Mouse (Mus musculus): ENCODE measurements around the gene Tbck.

Gene Tbck

DNA sequence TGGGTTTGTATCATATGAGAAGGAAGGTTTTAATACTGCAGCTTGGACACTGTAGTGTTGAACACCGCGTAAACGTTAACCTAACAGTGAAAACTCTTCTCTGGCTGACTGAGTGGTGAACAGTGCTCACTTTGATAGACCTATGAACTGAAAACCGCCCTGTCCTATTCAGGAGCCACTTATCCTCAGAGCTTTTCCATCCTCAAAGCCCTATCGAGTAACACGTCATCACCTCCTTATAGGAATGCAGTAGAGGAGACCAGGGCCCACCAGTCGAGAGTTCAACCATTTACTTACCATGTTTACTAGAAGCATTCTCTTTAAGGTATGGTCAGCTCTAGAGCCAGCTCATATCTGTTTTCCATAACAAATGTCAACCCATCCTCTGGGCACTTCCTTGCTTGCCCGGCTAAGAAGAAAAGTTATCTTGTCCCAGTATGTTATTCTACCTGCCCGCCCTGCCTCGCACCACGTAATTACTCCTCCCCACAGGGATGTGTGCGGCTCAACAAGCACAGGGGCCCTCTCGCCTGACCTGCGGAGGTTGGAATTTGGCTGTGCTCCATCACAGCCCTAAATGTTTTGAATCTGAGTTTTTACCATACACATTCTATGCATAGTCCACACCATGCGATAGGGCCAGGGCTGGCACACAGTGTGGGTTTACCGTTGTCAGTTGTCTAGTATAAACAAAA, 147.4 kb downstream of the Tbck start:
- no peaks in the 10 kb centered on the region for H3K36me3 ChIP-seq (ENCODE audit: control insufficient read depth, insufficient read depth, low read length, poor library complexity, severe bottlenecking)
- no peaks in the 10 kb centered on the region for H3K27me3 ChIP-seq (ENCODE audit: control insufficient read depth, insufficient read depth, low read length, poor library complexity, severe bottlenecking)
- DNase-seq (ENCODE audit: low read depth, low spot score) = no peak

DNA sequence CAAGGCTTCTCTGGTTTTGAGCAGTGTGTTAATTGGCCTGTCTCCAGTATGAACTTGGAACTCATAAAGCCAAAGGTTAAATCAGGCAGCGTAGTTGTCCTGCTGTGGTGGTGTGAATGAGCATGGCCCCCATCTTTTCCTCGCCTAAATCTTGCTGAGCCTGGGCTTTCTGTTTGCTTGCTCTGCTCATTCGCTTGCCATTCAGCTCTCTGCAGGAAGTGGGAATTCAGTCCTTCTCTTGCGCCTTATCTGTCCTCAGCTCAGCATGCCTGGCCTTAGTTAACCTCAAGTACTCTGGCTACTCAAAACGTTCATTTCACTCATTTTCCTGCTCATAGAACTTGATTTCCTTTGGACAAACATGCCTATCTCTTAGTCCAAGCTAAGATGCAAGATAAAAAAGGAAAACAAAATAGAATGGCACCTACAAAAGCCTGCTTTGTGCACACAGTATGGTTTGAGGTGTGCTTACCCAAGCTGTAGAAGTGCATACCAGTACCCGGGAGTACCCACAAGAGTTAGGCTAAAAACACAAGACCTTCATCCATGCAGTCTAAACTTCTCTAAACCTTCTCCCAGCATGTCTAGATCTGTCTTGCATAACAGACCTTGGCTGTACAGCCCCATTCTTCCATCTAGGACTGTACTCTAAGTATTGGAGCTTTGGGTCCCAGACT, 151.3 kb downstream of the Tbck start:
- Histone ChIP-seq H3K36me3 (ENCODE audit: control insufficient read depth, insufficient read depth, low read length, poor library complexity, severe bottlenecking) (peaks cover 5% of the 10 kb centered on the region; the same call in 1 of the 2 replicates), H3K27me3 (ENCODE audit: control insufficient read depth, insufficient read depth, low read length, poor library complexity, severe bottlenecking) (no peaks in the 10 kb centered on the region)
- DNase-seq (ENCODE audit: low read depth, low spot score) = no peak

DNA sequence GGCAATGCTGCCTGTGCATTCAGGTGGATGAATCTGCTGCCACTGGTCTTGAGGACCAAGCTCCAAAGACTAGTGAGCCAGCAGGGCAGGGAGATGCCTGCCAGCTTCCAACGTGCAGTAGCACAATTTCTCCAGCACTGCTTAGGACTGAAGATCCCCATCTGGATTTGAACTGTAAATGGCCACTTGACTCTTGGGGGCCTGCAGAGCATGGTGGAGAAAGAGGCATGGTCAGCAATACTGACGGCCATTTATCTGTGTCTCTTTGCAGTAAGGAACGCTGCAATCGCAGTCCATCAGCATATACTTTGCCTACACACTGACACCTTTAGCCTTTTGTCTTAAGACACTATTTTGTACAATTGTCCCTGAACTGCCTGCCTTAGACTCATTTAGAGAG, 153.2 kb downstream of the Tbck start:
- no peak for DNase-seq (ENCODE audit: low read depth, low spot score)
- peaks cover 6% of the 10 kb centered on the region; the same call in 1 of the 2 replicates for H3K36me3 ChIP-seq (ENCODE audit: control insufficient read depth, insufficient read depth, low read length, poor library complexity, severe bottlenecking)
- no peaks in the 10 kb centered on the region for H3K27me3 ChIP-seq (ENCODE audit: control insufficient read depth, insufficient read depth, low read length, poor library complexity, severe bottlenecking)

DNA sequence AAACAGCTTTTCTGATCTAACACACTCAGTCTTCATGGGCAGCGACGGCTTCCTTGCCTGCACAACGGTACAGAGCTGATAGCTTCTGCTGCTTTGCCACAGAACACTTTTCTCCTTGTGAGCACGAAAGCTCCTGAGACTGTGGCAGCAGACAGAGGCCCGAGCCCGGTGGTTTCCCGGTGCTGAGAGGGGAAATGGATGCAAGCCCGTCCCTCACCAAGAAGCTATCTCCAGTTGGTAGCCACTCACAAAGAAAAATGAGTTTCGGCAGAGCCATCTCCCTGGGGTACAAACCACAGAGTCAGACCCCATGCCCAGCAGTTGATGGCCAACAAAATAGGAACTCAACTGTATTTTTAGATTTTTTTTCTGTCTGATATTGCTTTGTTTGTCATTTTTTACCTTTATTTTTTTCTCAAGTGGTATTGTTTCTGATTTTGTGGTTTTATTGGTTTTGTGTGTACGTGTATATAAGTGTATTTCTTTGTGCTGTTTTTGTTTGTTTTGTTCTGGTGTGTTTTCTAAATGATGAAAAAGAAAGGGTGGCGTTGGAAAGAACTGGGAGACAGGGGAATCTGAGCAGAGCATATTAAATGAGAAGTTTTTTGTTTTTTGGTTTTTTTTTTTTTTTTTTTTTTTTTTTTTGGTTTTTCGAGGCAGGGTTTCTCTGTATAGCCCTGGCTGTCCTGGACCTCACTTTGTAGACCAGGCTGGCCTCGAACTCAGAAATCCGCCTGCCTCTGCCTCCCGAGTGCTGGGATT, 154.9 kb downstream of the Tbck start:
- Histone ChIP-seq H3K27me3 (ENCODE audit: control insufficient read depth, insufficient read depth, low read length, poor library complexity, severe bottlenecking) (no peaks in the 10 kb centered on the region), H3K36me3 (ENCODE audit: control insufficient read depth, insufficient read depth, low read length, poor library complexity, severe bottlenecking) (peaks cover 6% of the 10 kb centered on the region; the same call in 1 of the 2 replicates)
- DNase-seq (ENCODE audit: low read depth, low spot score) = no peak

DNA sequence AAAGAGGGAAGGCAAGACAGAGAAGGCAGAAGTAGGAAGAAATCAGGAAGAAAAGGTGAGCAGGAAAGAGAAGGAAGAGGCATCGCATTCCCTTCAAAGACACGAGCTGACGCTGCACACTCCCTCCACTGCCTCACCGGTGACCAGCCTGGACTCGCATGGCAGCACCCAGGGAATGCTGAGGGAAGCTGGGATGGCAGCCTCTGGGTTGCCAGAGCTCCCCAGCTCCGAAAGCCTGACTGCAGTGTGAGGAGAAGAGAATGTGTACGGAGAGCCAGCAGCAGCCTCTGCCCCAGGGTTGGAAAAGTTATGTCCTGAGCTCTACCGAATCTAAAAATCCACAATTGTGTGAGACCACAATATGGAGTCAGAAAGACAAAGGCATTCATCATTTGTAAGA, 155.6 kb downstream of the Tbck start:
- Histone ChIP-seq H3K36me3 (ENCODE audit: control insufficient read depth, insufficient read depth, low read length, poor library complexity, severe bottlenecking) (peaks cover 6% of the 10 kb centered on the region; the same call in 1 of the 2 replicates), H3K27me3 (ENCODE audit: control insufficient read depth, insufficient read depth, low read length, poor library complexity, severe bottlenecking) (no peaks in the 10 kb centered on the region)
- no peak for DNase-seq (ENCODE audit: low read depth, low spot score)

DNA sequence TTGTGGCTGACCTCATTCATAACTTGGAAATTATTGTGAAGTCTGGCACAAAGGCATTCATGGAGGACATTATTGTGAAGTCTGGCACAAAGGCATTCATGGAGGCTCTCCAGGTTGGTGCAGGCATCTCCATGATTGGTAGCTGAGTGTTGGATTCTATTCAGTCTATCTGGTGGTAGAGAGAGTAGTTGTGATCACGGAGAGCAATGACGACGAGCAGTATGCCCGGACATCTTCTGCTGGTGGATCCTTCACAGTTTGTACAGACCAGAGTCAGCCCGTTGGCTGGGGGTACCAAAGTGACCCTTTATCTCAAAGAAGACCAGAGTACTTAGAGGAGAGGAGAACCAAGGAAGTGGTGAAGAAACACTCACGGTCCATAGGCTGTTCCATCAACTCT, 158.7 kb downstream of the Tbck start:
- no peak for DNase-seq (ENCODE audit: low read depth, low spot score)
- Histone ChIP-seq H3K27me3 (ENCODE audit: control insufficient read depth, insufficient read depth, low read length, poor library complexity, severe bottlenecking) (no peaks in the 10 kb centered on the region), H3K36me3 (ENCODE audit: control insufficient read depth, insufficient read depth, low read length, poor library complexity, severe bottlenecking) (peaks cover 6% of the 10 kb centered on the region; the same call in 1 of the 2 replicates)

- Histone ChIP-seq H3K27me3 (ENCODE audit: control insufficient read depth, insufficient read depth, low read length, poor library complexity, severe bottlenecking) (no peaks in the 10 kb centered on the region), H3K36me3 (ENCODE audit: control insufficient read depth, insufficient read depth, low read length, poor library complexity, severe bottlenecking) (no peaks in the 10 kb centered on the region)
- DNase-seq (ENCODE audit: low read depth, low spot score) = no peak
Measured at GRCm38 (mm10) chr3:132849669-132850068, 165.7 kb downstream of the Tbck start.

DNA sequence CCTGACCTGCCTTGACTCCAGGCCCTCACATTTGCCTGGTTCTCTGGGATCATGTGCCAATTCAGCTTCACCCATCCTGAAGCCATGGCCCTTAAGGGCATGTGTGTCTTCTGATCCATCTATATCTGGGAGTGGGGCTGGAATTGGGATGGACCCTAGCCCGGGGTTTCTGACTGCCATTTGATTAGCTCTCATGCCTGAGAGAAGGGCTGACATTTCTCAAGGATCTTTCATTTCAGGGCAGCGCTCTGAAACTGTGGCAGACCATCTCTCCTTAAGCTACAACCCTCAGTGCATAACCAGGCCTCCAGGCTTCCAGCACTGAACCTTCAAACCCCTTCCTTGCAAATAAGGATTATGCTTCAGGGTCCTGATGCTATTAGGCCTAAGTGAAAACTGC, 166.5 kb downstream of the Tbck start:
- Histone ChIP-seq H3K27me3 (ENCODE audit: control insufficient read depth, insufficient read depth, low read length, poor library complexity, severe bottlenecking) (no peaks in the 10 kb centered on the region), H3K36me3 (ENCODE audit: control insufficient read depth, insufficient read depth, low read length, poor library complexity, severe bottlenecking) (no peaks in the 10 kb centered on the region)

GRCm38 (mm10) chr3:132851417-132851816, 167.5 kb downstream of the Tbck start:
- Histone ChIP-seq H3K36me3 (ENCODE audit: control insufficient read depth, insufficient read depth, low read length, poor library complexity, severe bottlenecking) (no peaks in the 10 kb centered on the region), H3K27me3 (ENCODE audit: control insufficient read depth, insufficient read depth, low read length, poor library complexity, severe bottlenecking) (no peaks in the 10 kb centered on the region)
- DNase-seq (ENCODE audit: low read depth, low spot score) = no peak

More for the DNA sequence above, 166.5 kb downstream of the Tbck start:
- DNase-seq (ENCODE audit: low read depth, low spot score) = no peak

- no peak for DNase-seq (ENCODE audit: low read depth, low spot score)
- Histone ChIP-seq H3K36me3 (ENCODE audit: control insufficient read depth, insufficient read depth, low read length, poor library complexity, severe bottlenecking) (no peaks in the 10 kb centered on the region), H3K27me3 (ENCODE audit: control insufficient read depth, insufficient read depth, low read length, poor library complexity, severe bottlenecking) (no peaks in the 10 kb centered on the region)
Measured at GRCm38 (mm10) chr3:132851841-132852728, 168.1 kb downstream of the Tbck start.

DNA sequence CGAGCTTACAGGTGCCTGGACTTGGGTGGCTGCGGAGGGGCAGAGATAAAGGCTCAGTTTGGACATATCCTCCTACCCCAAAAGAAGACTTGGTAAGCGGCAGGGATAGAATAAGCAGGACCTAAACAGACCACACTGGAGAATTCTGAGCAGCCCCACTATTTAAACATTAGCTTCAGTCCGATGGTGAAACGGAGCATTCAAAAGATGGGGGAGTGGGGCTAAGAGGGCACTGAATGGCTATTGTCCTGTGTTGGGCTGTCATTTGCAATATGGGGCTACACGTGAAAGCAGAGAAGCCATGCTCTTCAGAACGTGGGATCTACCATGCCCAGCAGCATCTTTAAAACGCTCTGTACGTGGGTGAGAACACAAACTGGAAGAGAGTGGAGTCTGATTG, 170.3 kb downstream of the Tbck start:
- DNase-seq (ENCODE audit: low read depth, low spot score) = no peak
- H3K36me3 ChIP-seq (ENCODE audit: control insufficient read depth, insufficient read depth, low read length, poor library complexity, severe bottlenecking) = no peaks in the 10 kb centered on the region
- H3K27me3 ChIP-seq (ENCODE audit: control insufficient read depth, insufficient read depth, low read length, poor library complexity, severe bottlenecking) = no peaks in the 10 kb centered on the region

- Histone ChIP-seq H3K27me3 (ENCODE audit: control insufficient read depth, insufficient read depth, low read length, poor library complexity, severe bottlenecking) (no peaks in the 10 kb centered on the region), H3K36me3 (ENCODE audit: control insufficient read depth, insufficient read depth, low read length, poor library complexity, severe bottlenecking) (no peaks in the 10 kb centered on the region)
- DNase-seq (ENCODE audit: low read depth, low spot score) = no peak
Measured at GRCm38 (mm10) chr3:132855458-132856212, 171.7 kb downstream of the Tbck start.

GRCm38 (mm10) chr3:132856651-132857050, 172.7 kb downstream of the Tbck start:
- DNase-seq (ENCODE audit: low read depth, low spot score) = no peak
- Histone ChIP-seq H3K27me3 (ENCODE audit: control insufficient read depth, insufficient read depth, low read length, poor library complexity, severe bottlenecking) (no peaks in the 10 kb centered on the region), H3K36me3 (ENCODE audit: control insufficient read depth, insufficient read depth, low read length, poor library complexity, severe bottlenecking) (no peaks in the 10 kb centered on the region)

DNA sequence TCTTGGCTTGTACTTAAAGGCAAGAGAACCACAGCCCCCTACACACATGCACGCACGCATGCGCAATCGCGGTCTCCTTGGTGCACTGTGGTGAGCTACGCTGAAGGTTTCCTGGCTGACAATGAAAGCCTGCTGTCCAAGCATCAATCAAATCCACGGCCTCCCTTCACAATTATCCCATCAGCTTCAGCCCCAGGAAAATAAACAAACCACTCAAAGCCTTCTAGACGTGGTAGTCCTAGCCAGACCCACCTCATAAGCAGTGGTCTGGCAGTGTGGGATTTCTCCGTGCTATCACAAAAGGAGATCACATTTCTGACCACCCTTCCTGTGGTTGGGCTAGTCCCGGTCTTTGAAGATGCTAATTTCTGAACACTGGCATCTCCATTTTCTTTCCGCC, 174.9 kb downstream of the Tbck start:
- DNase-seq (ENCODE audit: low read depth, low spot score) = no peak
- Histone ChIP-seq H3K27me3 (ENCODE audit: control insufficient read depth, insufficient read depth, low read length, poor library complexity, severe bottlenecking) (no peaks in the 10 kb centered on the region), H3K36me3 (ENCODE audit: control insufficient read depth, insufficient read depth, low read length, poor library complexity, severe bottlenecking) (no peaks in the 10 kb centered on the region)
